Comparison of ENCODE assay signal across 14 mouse cellular contexts in the genomic region with DNA sequence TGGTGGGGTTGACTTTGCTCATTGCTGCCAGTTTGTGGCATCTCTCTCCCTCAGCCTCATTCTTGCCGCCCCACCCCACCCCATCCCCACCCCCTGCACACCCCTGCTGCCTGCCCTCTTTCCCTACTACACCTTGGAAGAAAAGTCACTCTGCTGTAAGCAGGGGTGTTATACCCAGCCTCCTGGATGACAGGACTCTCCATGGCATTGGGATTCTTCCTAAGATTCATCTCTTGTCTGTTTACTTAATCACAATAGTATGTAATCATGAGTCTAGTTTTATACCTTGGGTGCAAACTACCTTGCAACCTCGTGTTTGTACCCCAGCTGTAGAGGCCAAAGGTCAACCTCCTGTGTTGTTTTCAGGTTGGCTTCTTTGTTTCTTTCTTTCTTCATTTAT. TPM values are rescaled to one million over a fixed set of nuclear protein-coding genes. Genes with fewer than 3 reads are reported as not detected.
A peak's percentile ranks its signal among the peaks of the same experiment; 100 is the strongest.
DNase-seq lines count a peak whose midpoint lies in the region; ATAC-seq and TF ChIP-seq lines count a peak whose summit lies in the region.
"Had no signal": no experiment of that assay in that cellular context is flagged by ENCODE, and none has a peak within 500 bp of the region (broad histone marks: within the 10 kb centered on the region; RNA-seq: fewer than 3 reads in every experiment).

No protein-coding gene starts in this region.

- no peak overlapping the region for H3K4me2 ChIP-seq in heart, embryonic 13.5 days
- no peak overlapping the region for H3K4me2 ChIP-seq in intestine, embryonic 15.5 days (replicated peaks)
- H3K4me2 ChIP-seq in liver, embryonic 13.5 days: no peak overlapping the region
- no peak overlapping the region for H3K4me2 ChIP-seq in midbrain, embryonic 11.5 days
- H3K4me2 ChIP-seq: neural tube, embryonic 12.5 days had no signal

- H3K9me3 ChIP-seq in heart, embryonic 13.5 days: no peaks in the 10 kb centered on the region
- no peaks in the 10 kb centered on the region for H3K9me3 ChIP-seq in intestine, embryonic 15.5 days
- no peaks in the 10 kb centered on the region for H3K9me3 ChIP-seq in liver, embryonic 13.5 days (replicated peaks)
- H3K9me3 ChIP-seq in midbrain, embryonic 11.5 days (ENCODE audit: control insufficient read depth, low read length): no peaks in the 10 kb centered on the region
- H3K9me3 ChIP-seq: neural tube, embryonic 12.5 days had no signal

- H3K4me3 ChIP-seq in heart, embryonic 13.5 days: no peak overlapping the region
- H3K4me3 ChIP-seq in liver, adult 2 months (ENCODE audit: insufficient read depth, low read depth, low read length): no peak overlapping the region
- H3K4me3 ChIP-seq in intestine, embryonic 15.5 days (replicated peaks): no peak overlapping the region
- H3K4me3 ChIP-seq in liver, embryonic 13.5 days (replicated peaks): no peak overlapping the region
- no peak overlapping the region for H3K4me3 ChIP-seq in midbrain, embryonic 11.5 days (ENCODE audit: low read depth, low read length)
- H3K4me3 ChIP-seq: neural tube, embryonic 12.5 days had no signal

- no peak for TF ChIP-seq POLR2A in liver, adult 2 months (IDR thresholded peaks at IDR 0.05; ENCODE audit: extremely low read depth, insufficient read depth, low read length)

- peaks cover 12% of the 10 kb centered on the region for H3K36me3 ChIP-seq in heart, embryonic 13.5 days
- H3K36me3 ChIP-seq in liver, adult 2 months (ENCODE audit: control insufficient read depth, insufficient read depth, low read length): peaks cover 3% of the 10 kb centered on the region
- peaks cover 3% of the 10 kb centered on the region for H3K36me3 ChIP-seq in intestine, embryonic 15.5 days
- H3K36me3 ChIP-seq in liver, embryonic 13.5 days: peaks cover 3% of the 10 kb centered on the region
- no peaks in the 10 kb centered on the region for H3K36me3 ChIP-seq in midbrain, embryonic 11.5 days (ENCODE audit: control insufficient read depth, insufficient read depth, low read length)
- H3K36me3 ChIP-seq: neural tube, embryonic 12.5 days had no signal

- H3K27me3 ChIP-seq in heart, embryonic 13.5 days (replicated peaks): no peaks in the 10 kb centered on the region
- no peaks in the 10 kb centered on the region for H3K27me3 ChIP-seq in liver, adult 2 months (ENCODE audit: control insufficient read depth, insufficient read depth, low read length)
- H3K27me3 ChIP-seq in intestine, embryonic 15.5 days (replicated peaks): no peaks in the 10 kb centered on the region
- H3K27me3 ChIP-seq in liver, embryonic 13.5 days: no peaks in the 10 kb centered on the region
- no peaks in the 10 kb centered on the region for H3K27me3 ChIP-seq in midbrain, embryonic 11.5 days (ENCODE audit: control insufficient read depth, insufficient read depth, low read length)
- H3K27me3 ChIP-seq: neural tube, embryonic 12.5 days had no signal

- no peak overlapping the region for H3K9ac ChIP-seq in heart, embryonic 13.5 days
- H3K9ac ChIP-seq in liver, adult 2 months (ENCODE audit: low read depth, low read length): no peak overlapping the region
- no peak overlapping the region for H3K9ac ChIP-seq in intestine, embryonic 15.5 days
- no peak overlapping the region for H3K9ac ChIP-seq in liver, embryonic 13.5 days
- no peak overlapping the region for H3K9ac ChIP-seq in midbrain, embryonic 11.5 days (ENCODE audit: low read length)
- H3K9ac ChIP-seq: neural tube, embryonic 12.5 days had no signal

- ATAC-seq in heart, embryonic 13.5 days (ENCODE audit: extremely low read depth, insufficient number of reproducible peaks, low FRiP score, low TSS enrichment): no peak
- ATAC-seq in intestine, embryonic 15.5 days: peak; percentile 39
- ATAC-seq in liver, embryonic 13.5 days (ENCODE audit: low read depth): 0 out of 2 replicates have a peak, but pooled peaks have one; percentile 4
- no peak for ATAC-seq in midbrain, embryonic 11.5 days (ENCODE audit: low FRiP score)
- ATAC-seq: hindbrain, postnatal 0 days; midbrain, embryonic 16.5 days had no signal

- TF ChIP-seq CTCF in liver, adult 2 months (IDR thresholded peaks at IDR 0.05; ENCODE audit: low read depth, low read length): no peak

- peaks cover 64% of the 10 kb centered on the region for H3K4me1 ChIP-seq in heart, embryonic 13.5 days
- H3K4me1 ChIP-seq in liver, adult 2 months (ENCODE audit: control insufficient read depth, insufficient read depth, low read length): peaks cover 23% of the 10 kb centered on the region
- H3K4me1 ChIP-seq in intestine, embryonic 15.5 days (replicated peaks): peaks cover 18% of the 10 kb centered on the region
- H3K4me1 ChIP-seq in liver, embryonic 13.5 days (replicated peaks): peaks cover 39% of the 10 kb centered on the region
- no peaks in the 10 kb centered on the region for H3K4me1 ChIP-seq in midbrain, embryonic 11.5 days (ENCODE audit: control insufficient read depth, insufficient read depth, low read length)
- H3K4me1 ChIP-seq: neural tube, embryonic 12.5 days had no signal

- H3K79me2 ChIP-seq in liver, adult 2 months (ENCODE audit: control insufficient read depth, insufficient read depth, low read length): no peaks in the 10 kb centered on the region

- peak overlapping the region; percentile 79 for H3K27ac ChIP-seq in heart, embryonic 13.5 days (replicated peaks)
- peak overlapping the region; percentile 47; the same call in 1 of the 2 replicates for H3K27ac ChIP-seq in liver, adult 2 months (replicated peaks; ENCODE audit: insufficient read depth, low read depth, low read length)
- peak overlapping the region; percentile 56 for H3K27ac ChIP-seq in intestine, embryonic 15.5 days
- H3K27ac ChIP-seq in liver, embryonic 13.5 days: peak overlapping the region; percentile 47; the same call in 1 of the 2 replicates
- H3K27ac ChIP-seq in midbrain, embryonic 11.5 days (ENCODE audit: low read depth, low read length): no peak overlapping the region
- H3K27ac ChIP-seq: hindbrain, postnatal 0 days; neural tube, embryonic 12.5 days had no signal

- DNase-seq in heart, adult 18-20 months: no peak
- DNase-seq in liver, adult 2 months (ENCODE audit: extremely low read depth, low read depth, low spot score): no peak
- DNase-seq in liver: no peak
- no peak for DNase-seq in liver, embryonic 13.5 days
- no peak for DNase-seq in cerebellum, adult 18-20 months
- no peak for DNase-seq in midbrain, embryonic 11.5 days (ENCODE audit: low spot score, missing footprints)
- DNase-seq: adrenal gland, adult 8-10 months; B cell, adult 2 months; cerebellum, postnatal 25 days had no signal

- WGBS in heart, embryonic 13.5 days: 52% methylated on average over 2 of the region's 2 CpGs
- 47% methylated on average over 2 of the region's 2 CpGs for WGBS in liver, adult 2 months
- WGBS in intestine, embryonic 15.5 days: 45% methylated on average over 2 of the region's 2 CpGs
- WGBS in liver, embryonic 13.5 days (ENCODE audit: insufficient replicate concordance): 35% methylated on average over 2 of the region's 2 CpGs
- 61% methylated on average over 2 of the region's 2 CpGs for WGBS in midbrain, embryonic 11.5 days

RNA-seq across cellular contexts. Expression of gene Rin3, which starts 37.5 kb away (rescaled TPM):
- 8.0 and 10.2 TPM in 2 replicates for polyA plus RNA-seq in heart, embryonic 13.5 days (2015; fragmentation: Nextera tagmentation; extraction: Ambion mirVana)
- 10 to 100 TPM; 28.3 to 29.5 TPM for total RNA-seq in heart, adult 18-20 months (2021)
- total RNA-seq in liver, adult 2 months (2014; rRNA removed): 4.9 and 9.2 TPM in 2 replicates
- polyA plus RNA-seq in liver, adult 2 months (2012; rRNA removed): 8.4 and 12.0 TPM in 2 replicates
- 9.4 and 11.8 TPM in 2 replicates for polyA plus RNA-seq in intestine, embryonic 15.5 days (2015; fragmentation: Nextera tagmentation; extraction: Ambion mirVana)
- polyA plus RNA-seq in liver, embryonic 13.5 days (2015; fragmentation: Nextera tagmentation; extraction: Ambion mirVana): 5.7 and 5.9 TPM in 2 replicates
- 3.3 and 4.8 TPM in 2 replicates for polyA plus RNA-seq in midbrain, embryonic 11.5 days (2014; fragmentation: Nextera tagmentation; extraction: Ambion mirVana)

Comparison
In these comparisons a context has a peak if more than half of its experiments do, and no peak if none do; other contexts are left out.
1. ATAC-seq: peak in intestine, embryonic 15.5 days (single experiment) and liver, embryonic 13.5 days (single experiment); none in heart, embryonic 13.5 days (single experiment) and midbrain, embryonic 11.5 days (single experiment).